Mouse (Mus musculus) midbrain, embryonic 12.5 days (tissue): Measurements from ENCODE around the gene Scaf8. TPM values are rescaled to one million over a fixed set of nuclear protein-coding genes. Genes with fewer than 3 reads are reported as not detected.
"Not testable (repeated sequence)": the region's sequence is repeated elsewhere in the genome, so short reads cannot be mapped to it uniquely, and the experiment has no call there.

Experiments used
- ATAC-seq: fragments of 200-750 bp; cut with Nextera tagmentation; 2 replicates; pipeline ENCODE4 v1.8.0; 2017; ENCODE audit warnings: low read depth, moderate TSS enrichment, moderate library complexity; ENCODE audit not compliant: low FRiP score
- H3K27ac ChIP-seq: fragments of 300-500 bp; sonication (generic); replicated peaks from 2 replicates; pipeline ENCODE4 v1.5.1; 2016; ENCODE audit warnings: mild to moderate bottlenecking
- H3K27me3 ChIP-seq: fragments of 300-500 bp; sonication (generic); 2 replicates; pipeline ENCODE4 v1.6.1; 2016; ENCODE audit warnings: mild to moderate bottlenecking
- H3K36me3 ChIP-seq: fragments of 300-500 bp; sonication (generic); 2 replicates; pipeline ENCODE4 v1.6.1; 2016
- H3K4me1 ChIP-seq: fragments of 300-500 bp; sonication (generic); 2 replicates; pipeline ENCODE4 v1.6.1; 2016
- H3K4me2 ChIP-seq: fragments of 300-500 bp; sonication (generic); replicated peaks from 2 replicates; pipeline ENCODE4 v1.6.1; 2016; ENCODE audit warnings: mild to moderate bottlenecking, moderate library complexity
- H3K4me3 ChIP-seq: fragments of 300-500 bp; sonication (generic); 2 replicates; pipeline ENCODE4 v1.5.1; 2016; ENCODE audit warnings: mild to moderate bottlenecking
- H3K9ac ChIP-seq: fragments of 300-500 bp; sonication (generic); replicated peaks from 2 replicates; pipeline ENCODE4 v1.6.1; 2016; ENCODE audit warnings: mild to moderate bottlenecking, moderate library complexity
- H3K9me3 ChIP-seq: fragments of 300-500 bp; sonication (generic); 2 replicates; pipeline ENCODE4 v1.6.1; 2016; ENCODE audit warnings: mild to moderate bottlenecking
- WGBS: fragments of 180-500 bp; shearing (Covaris S2); methylation state at CpG from one replicate; pipeline ENCODE4 v1.1.7; 2016; 5-methylcytosine and 5-hydroxymethylcytosine counted together
- polyA plus RNA-seq: library from polyadenylated mRNA; unstranded; fragments of >200 nt; fragmentation: Nextera tagmentation; extraction: Ambion mirVana; gene quantifications from 2 replicates; pipeline ENCODE4 v1.2.1, GENCODE M21; 2016

The Scaf8 gene
- polyA plus RNA-seq = 28.0 and 30.5 TPM in 2 replicates

GRCm38 (mm10) chr17:3114720-3115379, at the start of gene Scaf8:
Gene Scaf8, plus strand, starts transcription at chr17:3114972.
- peak within 1 kb of the TSS; percentile 99 for H3K4me3 ChIP-seq
- WGBS = under 1% methylated on average over 85 of the region's 91 CpGs
- peak; percentile 97 for ATAC-seq
- H3K36me3 ChIP-seq = no peaks in the 10 kb centered on the region
- H3K27ac ChIP-seq = peak within 1 kb of the TSS; percentile 99
- peak within 1 kb of the TSS; percentile 99 for H3K9ac ChIP-seq
- H3K27me3 ChIP-seq = no peaks in the 10 kb centered on the region
- H3K4me2 ChIP-seq = peak within 1 kb of the TSS; percentile 71
- peaks cover 26% of the 10 kb centered on the region for H3K4me1 ChIP-seq
- no peaks in the 10 kb centered on the region for H3K9me3 ChIP-seq

DNA sequence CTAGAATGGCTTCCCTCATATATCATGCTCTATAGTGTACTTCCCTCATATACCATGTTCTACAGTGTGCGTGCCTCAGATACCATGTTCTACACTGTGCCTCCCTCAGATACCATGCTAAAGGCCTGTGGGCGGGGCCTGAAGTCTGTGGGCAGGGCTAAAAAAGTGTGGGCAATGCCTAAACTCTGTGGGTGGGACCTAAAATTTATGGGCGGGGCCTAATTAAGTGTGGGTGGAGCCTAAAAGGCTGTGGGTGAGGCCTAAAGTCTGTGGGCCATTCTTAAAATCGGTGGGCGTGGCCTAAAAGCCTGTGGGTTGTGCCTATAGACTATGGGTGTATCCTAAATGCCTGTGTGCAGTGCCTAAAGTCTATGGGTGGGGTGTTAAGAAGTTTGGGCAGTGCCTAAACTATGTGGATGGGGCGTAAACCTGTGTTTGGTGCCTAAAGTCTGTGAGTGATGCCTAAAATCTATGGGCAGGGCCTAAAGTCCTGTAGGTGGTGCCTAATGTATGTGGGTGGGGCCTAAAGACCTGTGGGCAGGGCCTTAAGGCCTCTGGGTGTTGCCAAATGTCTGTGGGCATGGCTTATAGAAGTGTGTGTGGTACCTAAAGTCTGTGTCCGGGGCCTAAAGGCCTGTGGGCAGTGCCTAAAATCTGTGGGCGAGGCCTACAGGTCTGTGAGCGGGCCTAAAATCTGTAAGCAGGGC, 39.5 kb upstream of the Scaf8 start:
- Histone ChIP-seq H3K4me1 (no peaks in the 10 kb centered on the region), H3K27me3 (no peaks in the 10 kb centered on the region), H3K27ac (no peak overlapping the region), H3K9ac (no peak overlapping the region), H3K4me3 (no peak overlapping the region), H3K9me3 (no peaks in the 10 kb centered on the region), H3K4me2 (no peak overlapping the region), H3K36me3 (peaks cover 72% of the 10 kb centered on the region)
- WGBS = 93% methylated on average over 9 of the region's 9 CpGs
- ATAC-seq = no peak

- no peak overlapping the region for H3K4me3 ChIP-seq
- H3K9ac ChIP-seq = no peak overlapping the region
- WGBS = 95% methylated on average over 4 of the region's 4 CpGs
- H3K27me3 ChIP-seq = no peaks in the 10 kb centered on the region
- H3K9me3 ChIP-seq = no peaks in the 10 kb centered on the region
- no peak overlapping the region for H3K27ac ChIP-seq
- H3K4me1 ChIP-seq = no peaks in the 10 kb centered on the region
- H3K4me2 ChIP-seq = no peak overlapping the region
- peaks cover 67% of the 10 kb centered on the region for H3K36me3 ChIP-seq
- no peak for ATAC-seq
Observed at GRCm38 (mm10) chr17:3075873-3076245, 38.9 kb upstream of the Scaf8 start.

- not testable (repeated sequence) for ATAC-seq, H3K4me1 ChIP-seq, H3K4me2 ChIP-seq, H3K27me3 ChIP-seq, H3K9ac ChIP-seq, H3K4me3 ChIP-seq, H3K9me3 ChIP-seq, H3K27ac ChIP-seq
- H3K36me3 ChIP-seq = peaks cover 46% of the 10 kb centered on the region
- 94% methylated on average over 9 of the region's 9 CpGs for WGBS
Observed at GRCm38 (mm10) chr17:3077936-3078335, 36.8 kb upstream of the Scaf8 start.

- not testable (repeated sequence) for H3K9me3 ChIP-seq, H3K9ac ChIP-seq, H3K4me1 ChIP-seq, H3K4me2 ChIP-seq, H3K27ac ChIP-seq, H3K4me3 ChIP-seq, H3K27me3 ChIP-seq, ATAC-seq
- WGBS = 88% methylated on average over 7 of the region's 9 CpGs
- peaks cover 17% of the 10 kb centered on the region for H3K36me3 ChIP-seq
Observed at GRCm38 (mm10) chr17:3080587-3081349, 34.0 kb upstream of the Scaf8 start.

DNA sequence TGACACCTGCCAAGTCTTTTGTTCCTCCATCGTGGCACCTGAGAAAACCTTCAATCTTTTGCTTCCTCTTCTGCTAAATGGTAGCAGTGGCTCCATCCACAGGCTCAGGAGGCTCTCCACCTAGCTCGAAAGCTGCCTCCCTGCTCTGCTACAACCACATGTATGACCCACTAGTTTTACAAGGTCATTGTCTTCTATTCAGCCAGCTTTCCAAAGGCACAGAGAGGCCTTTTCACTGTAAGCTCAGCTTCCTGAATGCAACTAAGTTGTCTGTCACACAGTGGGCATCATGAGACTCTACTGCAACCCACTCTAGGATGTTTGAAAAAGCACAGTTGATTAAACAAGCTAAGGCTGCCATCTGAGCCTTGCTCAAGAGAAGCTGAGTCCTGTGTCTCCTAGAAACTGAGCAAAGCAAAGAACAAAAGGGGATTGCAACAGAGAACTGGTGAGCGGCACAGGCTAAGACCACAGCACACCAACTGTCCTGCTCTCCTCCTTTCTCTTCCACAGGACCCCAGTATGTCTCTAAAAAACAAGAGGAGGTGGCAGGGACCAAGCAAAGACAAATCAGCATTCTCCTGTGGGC, 33.2 kb upstream of the Scaf8 start:
- ATAC-seq = peak; percentile 62

GRCm38 (mm10) chr17:3082125-3082755, 32.5 kb upstream of the Scaf8 start:
- ATAC-seq = peak; percentile 67
- not testable (repeated sequence) for H3K36me3 ChIP-seq, H3K4me3 ChIP-seq, H3K9me3 ChIP-seq, H3K9ac ChIP-seq, H3K4me1 ChIP-seq, H3K27ac ChIP-seq, H3K27me3 ChIP-seq
- WGBS = 80% methylated on average over 7 of the region's 9 CpGs
- H3K4me2 ChIP-seq = peak overlapping the region; percentile 46

More for the DNA sequence above, 33.2 kb upstream of the Scaf8 start:
- not testable (repeated sequence) for H3K9ac ChIP-seq, H3K4me1 ChIP-seq, H3K4me3 ChIP-seq, H3K36me3 ChIP-seq, H3K27me3 ChIP-seq, H3K4me2 ChIP-seq, H3K9me3 ChIP-seq, H3K27ac ChIP-seq
- WGBS = 86% methylated on average over 3 of the region's 3 CpGs

DNA sequence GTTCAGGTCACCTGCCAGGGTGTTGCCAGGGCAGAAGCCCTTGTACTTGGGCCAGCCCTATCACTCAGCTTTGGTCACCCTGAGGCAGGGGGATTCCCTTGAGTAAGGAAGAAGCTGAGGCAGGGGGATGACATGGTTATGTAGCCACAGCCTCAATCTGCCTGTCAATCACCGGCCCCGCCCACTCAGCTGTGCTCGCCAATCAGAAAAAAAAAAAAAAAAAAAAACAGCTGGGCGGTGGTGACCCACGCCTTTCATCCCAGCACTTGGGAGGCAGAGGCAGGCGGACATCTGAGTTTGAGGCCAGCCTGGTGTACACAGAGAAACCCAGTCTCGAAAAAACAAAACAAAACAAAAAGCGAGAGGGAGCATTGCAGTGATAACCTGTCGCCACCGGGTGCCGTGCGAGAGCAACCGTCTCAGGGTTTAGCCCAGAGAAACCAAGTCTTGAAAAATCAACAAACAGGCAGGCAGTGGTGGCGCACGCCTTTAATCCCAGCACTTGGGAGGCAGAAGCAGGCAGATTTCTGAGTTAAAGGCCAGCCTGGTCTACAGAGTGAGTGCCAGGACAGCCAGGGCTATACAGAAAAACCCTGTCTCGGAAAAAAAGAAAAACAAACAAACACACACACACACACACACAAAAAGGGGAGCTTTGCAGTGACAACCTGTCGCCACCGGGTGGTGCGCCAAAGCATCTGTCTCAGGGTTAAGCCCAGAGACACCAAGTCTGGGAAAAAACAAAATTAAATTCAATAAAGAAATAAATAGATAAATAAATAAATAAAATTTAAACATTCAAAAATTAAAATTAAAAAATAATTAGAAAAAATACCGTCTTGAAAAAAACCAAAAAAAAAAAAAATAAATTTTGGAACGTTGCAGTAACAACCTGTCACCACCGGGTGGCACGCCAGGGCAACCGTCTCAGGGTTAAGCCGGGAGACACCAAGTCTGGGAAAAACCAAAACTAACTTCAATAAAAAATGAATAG, 31.7 kb upstream of the Scaf8 start:
- H3K4me1 ChIP-seq, H3K9ac ChIP-seq, H3K36me3 ChIP-seq, H3K9me3 ChIP-seq, H3K27me3 ChIP-seq: not testable (repeated sequence)
- peak overlapping the region; percentile 46; the same call in 1 of the 2 replicates for H3K27ac ChIP-seq
- peak overlapping the region; percentile 54 for H3K4me3 ChIP-seq
- peak; percentile 0; the same call in 1 of the 2 replicates for ATAC-seq
- WGBS = 5% methylated on average over 25 of the region's 25 CpGs
- peak overlapping the region; percentile 46 for H3K4me2 ChIP-seq

DNA sequence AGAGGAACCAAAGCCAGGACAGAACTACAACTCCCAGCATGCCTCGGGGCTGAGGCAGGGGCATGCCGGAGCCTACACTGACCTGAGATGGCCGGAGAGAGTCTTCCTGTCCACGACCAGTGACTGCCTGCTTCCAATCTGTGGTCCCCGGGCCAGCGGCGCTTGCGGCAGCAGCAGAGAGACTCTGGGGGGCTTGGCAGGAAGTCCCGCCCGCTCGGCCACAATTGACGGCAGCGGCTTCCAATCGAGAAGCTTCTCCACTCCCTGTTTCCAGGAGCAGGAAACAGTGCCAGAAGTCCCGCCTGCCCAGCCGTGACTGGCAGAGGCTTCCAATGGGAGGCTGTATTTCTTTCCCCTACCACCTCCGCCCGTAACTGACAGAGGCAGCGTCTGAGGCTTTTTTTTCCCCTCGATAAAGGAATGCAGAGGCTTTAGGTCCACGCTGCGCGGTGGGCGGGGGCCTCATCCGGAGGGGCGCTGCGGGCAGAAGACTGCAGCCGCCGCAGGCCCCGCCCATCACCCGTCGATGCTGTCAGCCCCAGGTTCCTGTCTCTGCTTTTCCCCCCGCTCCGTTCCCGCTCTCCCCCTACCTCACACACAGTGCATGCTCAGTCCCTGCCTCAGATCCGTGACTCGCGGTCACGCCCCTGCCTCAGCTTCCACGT, 30.8 kb upstream of the Scaf8 start:
- H3K4me1 ChIP-seq = peaks cover 4% of the 10 kb centered on the region; the same call in 1 of the 2 replicates
- 0 out of 2 replicates have a peak, but pooled peaks cover 3% of the 10 kb centered on the region for H3K9me3 ChIP-seq
- no peaks in the 10 kb centered on the region for H3K36me3 ChIP-seq
- H3K4me2 ChIP-seq = peak overlapping the region; percentile 60
- no peaks in the 10 kb centered on the region for H3K27me3 ChIP-seq
- H3K4me3 ChIP-seq = peak overlapping the region; percentile 54
- 2% methylated on average over 38 of the region's 40 CpGs for WGBS
- peak; percentile 73 for ATAC-seq
- H3K9ac ChIP-seq = peak overlapping the region; percentile 57
- peak overlapping the region; percentile 92 for H3K27ac ChIP-seq

DNA sequence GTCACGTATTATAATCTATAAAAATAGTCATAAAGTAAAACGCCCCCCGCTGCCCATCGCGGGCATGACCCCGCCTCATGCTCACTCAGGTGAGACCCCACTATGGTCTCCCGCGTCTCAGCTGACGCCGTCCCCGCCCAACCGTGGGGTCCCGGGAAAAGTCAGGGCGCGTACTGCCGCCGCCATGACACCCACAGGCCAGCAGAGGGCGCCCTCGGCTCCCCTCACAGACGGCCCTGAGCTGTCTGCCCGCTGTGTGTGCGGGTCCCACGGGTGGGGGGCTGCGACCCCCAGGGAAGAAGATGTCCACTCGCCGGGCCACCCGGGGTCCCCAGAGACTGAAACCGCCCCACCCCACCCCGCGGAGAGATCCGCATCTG, 30.2 kb upstream of the Scaf8 start:
- Histone ChIP-seq H3K4me2 (peak overlapping the region; percentile 60), H3K4me3 (peak overlapping the region; percentile 54), H3K27me3 (no peaks in the 10 kb centered on the region), H3K27ac (peak overlapping the region; percentile 92), H3K4me1 (peaks cover 4% of the 10 kb centered on the region; the same call in 1 of the 2 replicates), H3K36me3 (no peaks in the 10 kb centered on the region), H3K9ac (peak overlapping the region; percentile 57), H3K9me3 (0 out of 2 replicates have a peak, but pooled peaks cover 3% of the 10 kb centered on the region)
- peak; percentile 16 for ATAC-seq
- WGBS = under 1% methylated on average over 31 of the region's 31 CpGs
